Mouse (Mus musculus) stomach, embryonic 14.5 days (tissue): ENCODE data around the gene Cpm. TPM values are rescaled to one million over a fixed set of nuclear protein-coding genes. Genes with fewer than 3 reads are reported as not detected.
A peak's percentile ranks its signal among the peaks of the same experiment; 100 is the strongest.
"Not testable (repeated sequence)": the region's sequence is repeated elsewhere in the genome, so short reads cannot be mapped to it uniquely, and the experiment has no call there.

Experiments
- ATAC-seq: fragments of 200-750 bp; cut with Nextera tagmentation; 2 replicates; pipeline ENCODE4 v1.8.0; 2017; ENCODE audit warnings: low read depth, moderate TSS enrichment; ENCODE audit not compliant: insufficient number of reproducible peaks, insufficient read depth, low FRiP score
- H3K27ac ChIP-seq: fragments of 300-500 bp; sonication (generic); 2 replicates; pipeline ENCODE4 v1.5.1; 2014; ENCODE audit warnings: mild to moderate bottlenecking, low read length, moderate library complexity, mixed read lengths
- H3K27me3 ChIP-seq: fragments of 300-500 bp; sonication (generic); 2 replicates; pipeline ENCODE4 v1.6.1; 2014; ENCODE audit warnings: low read length, control low read depth, mixed read lengths; ENCODE audit not compliant: control insufficient read depth, insufficient read depth
- H3K36me3 ChIP-seq: fragments of 300-500 bp; sonication (generic); 2 replicates; pipeline ENCODE4 v1.6.1; 2014; ENCODE audit warnings: mild to moderate bottlenecking, control low read depth, low read length, moderate library complexity, mixed read lengths; ENCODE audit not compliant: control insufficient read depth, insufficient read depth
- H3K4me1 ChIP-seq: fragments of 300-500 bp; sonication (generic); 2 replicates; pipeline ENCODE4 v1.6.1; 2014; ENCODE audit warnings: low read length, control low read depth, mixed read lengths; ENCODE audit not compliant: control insufficient read depth, insufficient read depth
- H3K4me2 ChIP-seq: fragments of 300-500 bp; sonication (generic); replicated peaks from 2 replicates; pipeline ENCODE4 v1.6.1; 2014; ENCODE audit warnings: low read depth, low read length, control low read depth
- H3K4me3 ChIP-seq: fragments of 300-500 bp; sonication (generic); 2 replicates; pipeline ENCODE4 v1.5.1; 2014; ENCODE audit warnings: low read depth, low read length, control low read depth
- H3K9ac ChIP-seq: fragments of 300-500 bp; sonication (generic); replicated peaks from 2 replicates; pipeline ENCODE4 v1.6.1; 2014; ENCODE audit warnings: low read depth, mild to moderate bottlenecking, control low read depth, low read length, moderate library complexity, mixed read lengths
- H3K9me3 ChIP-seq: fragments of 300-500 bp; sonication (generic); 2 replicates; pipeline ENCODE4 v1.6.1; 2016; ENCODE audit warnings: low read depth, low read length, control low read depth; ENCODE audit not compliant: control insufficient read depth
- WGBS: fragments of 180-500 bp; shearing (Covaris S2); extraction: QIAGEN DNeasy Blood & Tissue Kit; methylation state at CpG from one replicate; pipeline ENCODE4 v1.1.7; 2014; 5-methylcytosine and 5-hydroxymethylcytosine counted together
- polyA plus RNA-seq: library from polyadenylated mRNA; unstranded; fragments of >200 nt; fragmentation: Nextera tagmentation; extraction: Ambion mirVana; gene quantifications from 2 replicates; pipeline ENCODE4 v1.2.1, GENCODE M21; 2014

Gene Cpm
- polyA plus RNA-seq, 1 experiment from 2014 or later = 95.8 TPM

GRCm38 (mm10) chr10:117730637-117731203 lies 101.4 kb downstream of the Cpm start:
- Histone ChIP-seq H3K4me1 (no peaks in the 10 kb centered on the region), H3K27me3 (no peaks in the 10 kb centered on the region), H3K4me2 (no peak overlapping the region), H3K36me3 (no peaks in the 10 kb centered on the region), H3K4me3 (no peak overlapping the region), H3K27ac (no peak overlapping the region), H3K9ac (no peak overlapping the region), H3K9me3 (no peaks in the 10 kb centered on the region)
- 93% methylated on average over 12 of the region's 12 CpGs for WGBS
- ATAC-seq = no peak

GRCm38 (mm10) chr10:117731244-117732101 lies 102.2 kb downstream of the Cpm start:
- 53% methylated on average over 14 of the region's 15 CpGs for WGBS
- Histone ChIP-seq H3K27me3 (no peaks in the 10 kb centered on the region), H3K4me3 (no peak overlapping the region), H3K4me2 (no peak overlapping the region), H3K9ac (no peak overlapping the region), H3K9me3 (no peaks in the 10 kb centered on the region), H3K27ac (no peak overlapping the region), H3K36me3 (no peaks in the 10 kb centered on the region), H3K4me1 (no peaks in the 10 kb centered on the region)
- ATAC-seq = peak; percentile 46; the same call in 1 of the 2 replicates

- H3K27me3 ChIP-seq = no peaks in the 10 kb centered on the region
- no peaks in the 10 kb centered on the region for H3K9me3 ChIP-seq
- H3K9ac ChIP-seq = no peak overlapping the region
- no peaks in the 10 kb centered on the region; the same call in 1 of the 2 replicates for H3K36me3 ChIP-seq
- peak; percentile 23; the same call in 1 of the 2 replicates for ATAC-seq
- H3K27ac ChIP-seq = no peak overlapping the region
- WGBS = 64% methylated on average over 5 of the region's 5 CpGs
- no peak overlapping the region for H3K4me2 ChIP-seq
- H3K4me1 ChIP-seq = no peaks in the 10 kb centered on the region
- no peak overlapping the region for H3K4me3 ChIP-seq
These were observed 102.9 kb downstream of the Cpm start for GRCm38 (mm10) chr10:117732184-117732583.

- Histone ChIP-seq H3K9me3 (no peaks in the 10 kb centered on the region), H3K4me1 (no peaks in the 10 kb centered on the region), H3K4me2 (no peak overlapping the region), H3K27ac (no peak overlapping the region), H3K36me3 (no peaks in the 10 kb centered on the region; the same call in 1 of the 2 replicates), H3K4me3 (no peak overlapping the region), H3K9ac (no peak overlapping the region), H3K27me3 (no peaks in the 10 kb centered on the region)
- 74% methylated on average over 14 of the region's 14 CpGs for WGBS
- ATAC-seq = no peak
These were observed 103.8 kb downstream of the Cpm start for GRCm38 (mm10) chr10:117732962-117733592.

- H3K27ac ChIP-seq, H3K4me2 ChIP-seq, H3K36me3 ChIP-seq, H3K27me3 ChIP-seq, H3K9ac ChIP-seq, H3K4me3 ChIP-seq, H3K9me3 ChIP-seq, H3K4me1 ChIP-seq: not testable (repeated sequence)
- 55% methylated on average over 8 of the region's 8 CpGs for WGBS
- peak; percentile 59; the same call in 1 of the 2 replicates for ATAC-seq
These were observed 104.3 kb downstream of the Cpm start for GRCm38 (mm10) chr10:117733626-117734025.

- H3K9me3 ChIP-seq, H3K36me3 ChIP-seq, H3K9ac ChIP-seq, H3K4me1 ChIP-seq, H3K4me2 ChIP-seq, H3K4me3 ChIP-seq, H3K27me3 ChIP-seq, ATAC-seq, H3K27ac ChIP-seq: not testable (repeated sequence)
- 76% methylated on average over 9 of the region's 10 CpGs for WGBS
These were observed 105.0 kb downstream of the Cpm start for GRCm38 (mm10) chr10:117734104-117734852.

GRCm38 (mm10) chr10:117735396-117735795 lies 106.1 kb downstream of the Cpm start:
- 90% methylated on average over 11 of the region's 12 CpGs for WGBS
- not testable (repeated sequence) for H3K4me1 ChIP-seq, H3K9ac ChIP-seq, H3K27ac ChIP-seq, H3K9me3 ChIP-seq, ATAC-seq, H3K4me2 ChIP-seq, H3K4me3 ChIP-seq, H3K27me3 ChIP-seq
- H3K36me3 ChIP-seq = peaks cover 10% of the 10 kb centered on the region; the same call in 1 of the 2 replicates

- Histone ChIP-seq H3K36me3 (peaks cover 10% of the 10 kb centered on the region; the same call in 1 of the 2 replicates), H3K27me3 (no peaks in the 10 kb centered on the region), H3K9ac (no peak overlapping the region), H3K4me3 (no peak overlapping the region), H3K27ac (no peak overlapping the region), H3K9me3 (no peaks in the 10 kb centered on the region), H3K4me1 (no peaks in the 10 kb centered on the region), H3K4me2 (no peak overlapping the region)
- no peak for ATAC-seq
- WGBS = 94% methylated on average over 5 of the region's 5 CpGs
These were observed 107.3 kb downstream of the Cpm start for GRCm38 (mm10) chr10:117736573-117736972.
